Mouse (Mus musculus): ENCODE results near the gene Car6.
A peak's percentile ranks its signal among the peaks of the same experiment; 100 is the strongest.

Gene Car6

GRCm38 (mm10) chr4:150229747-150230390 is 28.7 kb upstream of the Car6 start:
- DNase-seq (ENCODE audit: low spot score in 2 of 2) = no peak

DNA sequence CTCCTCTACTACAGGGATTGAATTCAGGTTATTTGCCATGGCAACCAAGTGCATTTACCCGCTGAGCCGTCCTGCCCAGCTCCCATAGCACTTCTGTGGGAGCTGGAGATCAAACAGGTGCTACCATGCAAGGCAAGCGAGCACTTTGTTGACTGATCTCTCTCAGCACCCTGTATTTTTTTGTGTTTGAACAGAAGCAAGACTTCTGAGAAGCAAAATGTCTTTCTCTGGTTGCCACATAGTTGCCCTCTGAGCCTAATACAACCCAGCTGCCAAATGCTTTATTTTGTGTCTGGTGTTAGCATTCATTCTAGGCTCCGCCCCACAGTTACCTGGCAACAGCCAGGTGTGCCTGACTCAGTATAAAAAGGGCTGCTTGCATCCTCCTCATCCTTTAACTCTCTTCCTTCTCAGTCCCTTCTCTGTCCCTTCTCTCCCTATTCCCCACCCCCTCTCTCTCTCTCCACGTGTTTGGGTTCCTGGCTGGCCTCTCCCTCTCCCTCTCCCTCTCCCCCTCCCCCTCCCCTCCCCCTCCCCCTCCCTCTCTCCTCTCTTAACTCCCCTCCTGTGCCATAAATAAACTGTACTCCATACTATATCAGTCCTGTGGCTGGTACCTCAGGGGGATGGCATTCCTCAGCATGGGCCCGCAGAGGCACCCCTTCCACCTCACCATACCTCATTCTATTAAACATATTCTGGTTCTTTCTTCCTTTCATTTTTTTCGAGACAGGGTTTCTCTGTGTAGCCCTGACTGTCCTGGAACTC is 27.6 kb upstream of the Car6 start:
- no peak for DNase-seq (ENCODE audit: low spot score in 2 of 2)

DNA sequence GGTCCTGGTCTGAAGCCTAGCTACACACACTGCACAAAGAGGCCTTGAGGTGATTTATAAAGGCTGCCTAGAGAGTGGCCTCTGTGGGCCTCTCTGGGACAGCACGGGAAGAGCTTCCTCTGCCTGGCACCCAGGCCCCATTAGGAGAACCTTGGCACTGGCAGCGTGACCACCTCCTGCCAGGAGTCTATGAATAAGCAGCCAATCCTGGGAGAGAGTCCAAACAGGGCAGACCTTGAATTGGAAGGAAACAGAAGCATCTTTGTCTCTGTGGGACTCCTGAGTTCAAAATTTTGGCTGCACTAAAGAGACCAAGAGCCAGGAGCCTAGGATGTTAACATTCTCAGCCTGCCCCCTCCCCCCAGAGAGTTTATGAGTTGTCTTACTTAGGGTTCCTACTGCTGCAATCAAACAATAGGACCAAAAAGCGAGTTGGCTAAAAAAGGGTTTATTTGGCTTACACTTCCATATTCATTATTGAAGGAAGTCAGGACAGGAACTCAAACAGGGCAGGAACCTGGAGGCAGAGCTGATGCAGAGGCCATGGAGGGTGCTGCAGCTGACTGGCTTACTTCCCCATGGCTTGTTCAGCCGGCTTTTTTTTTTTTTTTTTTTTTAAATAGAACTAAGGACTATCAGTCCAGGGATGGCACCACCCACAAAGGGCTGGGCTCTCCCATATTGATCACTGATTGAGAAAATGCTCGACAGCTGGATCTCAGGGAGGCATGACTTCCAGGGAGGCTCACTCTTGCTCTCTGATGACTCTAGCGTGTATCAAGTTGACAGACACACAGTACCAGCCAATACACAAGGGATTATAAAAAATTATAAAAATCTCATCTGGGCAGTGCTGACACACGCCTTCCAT is 25.9 kb upstream of the Car6 start:
- peak; percentile 89 to 91 for DNase-seq (ENCODE audit: low spot score in 2 of 2)

DNA sequence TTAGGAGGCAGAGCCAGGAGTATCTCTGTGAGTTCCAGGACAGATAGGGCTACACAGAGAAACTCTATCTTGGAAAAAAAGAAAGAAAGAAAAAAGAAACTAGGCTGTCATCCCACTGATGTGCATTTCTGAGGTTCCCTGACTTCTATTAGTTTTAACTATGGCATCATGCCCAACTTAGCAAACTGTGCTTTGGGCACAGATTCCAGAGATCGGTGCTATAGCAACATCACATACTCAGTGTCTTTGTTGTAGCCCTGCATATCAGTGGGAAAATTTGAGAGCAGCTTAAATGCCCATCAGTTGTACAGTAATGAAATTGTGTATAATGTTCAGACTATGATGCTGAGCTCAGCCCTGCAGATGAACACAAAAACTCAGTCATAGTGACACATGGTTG is 24.6 kb upstream of the Car6 start:
- no peak for DNase-seq (ENCODE audit: low spot score in 2 of 2)

- DNase-seq (ENCODE audit: low spot score in 2 of 2) = no peak
Observed at GRCm38 (mm10) chr4:150223830-150224229, 22.7 kb upstream of the Car6 start.

DNA sequence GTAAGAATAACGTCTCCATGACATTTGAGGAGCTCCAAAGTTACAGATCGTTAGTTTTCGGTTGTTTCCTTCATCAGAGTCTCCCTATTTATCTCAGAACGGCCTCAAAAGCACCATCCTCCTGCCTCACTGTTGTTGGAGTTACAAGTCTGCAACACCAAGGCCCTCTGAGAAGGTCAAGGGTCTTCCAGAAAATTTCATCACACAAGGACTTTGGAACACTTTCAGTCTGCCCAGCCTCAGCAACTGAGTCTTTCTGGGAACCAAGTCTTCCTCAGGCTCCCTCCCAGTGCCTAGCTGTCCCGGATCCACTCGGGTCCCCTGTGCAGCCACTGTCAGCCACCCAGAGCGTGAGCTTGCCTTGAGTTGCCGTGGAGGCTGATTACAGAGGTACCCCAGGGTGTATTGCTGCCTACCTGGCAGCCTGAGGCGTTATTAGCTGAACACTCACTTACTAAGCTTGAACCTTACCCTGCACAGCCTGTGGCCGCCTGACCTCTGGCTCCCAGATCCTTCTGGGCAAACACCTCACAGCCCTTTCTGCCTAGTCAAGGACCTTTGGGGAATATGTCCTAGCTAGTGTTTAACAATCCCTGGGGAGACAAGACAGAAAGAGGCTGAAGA is 20.0 kb upstream of the Car6 start:
- no peak for DNase-seq (ENCODE audit: low spot score in 2 of 2)

DNA sequence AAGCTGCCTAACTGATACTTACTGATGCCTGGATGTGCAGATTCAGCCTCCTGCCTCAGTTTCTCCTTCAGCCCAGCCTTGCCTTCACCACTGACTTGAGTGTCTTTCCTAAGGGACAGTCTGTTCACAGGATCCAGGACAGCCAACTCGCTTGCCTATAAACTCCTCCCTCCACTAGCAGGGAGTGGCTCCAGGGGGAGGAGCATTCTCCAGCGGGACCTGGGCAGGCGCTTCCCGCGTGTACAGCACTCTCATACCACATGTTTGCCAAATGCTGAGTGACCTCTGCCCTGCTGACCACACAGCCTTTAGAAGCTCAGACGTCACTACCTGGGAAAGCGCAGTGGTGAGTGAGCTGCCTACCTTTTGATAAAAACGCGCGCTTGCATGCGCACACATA is 19.5 kb upstream of the Car6 start:
- DNase-seq (ENCODE audit: low spot score in 2 of 2) = no peak

DNA sequence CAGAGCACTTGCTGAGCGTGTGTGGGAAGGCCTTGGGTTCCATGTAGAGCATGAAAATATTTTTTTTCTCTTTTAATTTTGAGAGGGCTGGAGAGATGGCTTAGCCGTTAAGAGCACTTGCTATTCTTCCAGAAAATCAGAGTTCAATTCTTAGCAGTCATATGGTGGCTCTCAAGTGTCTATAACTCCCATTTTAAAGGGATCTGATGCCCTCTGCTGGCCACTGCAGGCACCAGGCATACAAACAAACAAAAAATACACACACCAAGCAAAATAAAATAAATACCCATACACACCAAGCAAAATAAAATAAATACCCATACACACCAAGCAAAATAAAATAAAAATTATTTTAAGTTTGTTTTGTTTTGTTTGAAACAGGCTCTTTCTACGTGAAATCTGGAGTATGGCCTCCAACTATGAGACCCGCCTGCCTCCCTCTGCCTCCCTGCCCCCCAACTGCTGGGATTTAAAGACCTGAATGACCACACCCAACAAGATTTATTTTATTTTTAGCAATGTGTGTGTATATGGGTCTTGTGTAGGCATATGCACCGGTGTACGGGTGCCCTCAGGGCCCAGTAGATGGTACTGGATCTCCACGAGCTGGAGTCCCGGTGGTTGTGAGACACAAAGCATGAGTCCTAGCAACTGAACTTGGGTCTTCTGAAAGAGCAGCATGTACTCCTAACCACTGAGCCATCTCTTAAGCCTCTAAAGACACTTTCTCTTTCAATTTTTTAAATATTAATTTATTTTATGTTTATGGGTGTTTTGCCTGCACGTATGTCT is 18.6 kb upstream of the Car6 start:
- DNase-seq (ENCODE audit: low spot score in 2 of 2) = peak in 1 of 2 experiments; percentile 76

- DNase-seq (ENCODE audit: low spot score in 2 of 2) = no peak
Observed at GRCm38 (mm10) chr4:150217935-150218334, 16.8 kb upstream of the Car6 start.

GRCm38 (mm10) chr4:150217042-150217554 is 16.0 kb upstream of the Car6 start:
- no peak for DNase-seq (ENCODE audit: low spot score in 2 of 2)

DNA sequence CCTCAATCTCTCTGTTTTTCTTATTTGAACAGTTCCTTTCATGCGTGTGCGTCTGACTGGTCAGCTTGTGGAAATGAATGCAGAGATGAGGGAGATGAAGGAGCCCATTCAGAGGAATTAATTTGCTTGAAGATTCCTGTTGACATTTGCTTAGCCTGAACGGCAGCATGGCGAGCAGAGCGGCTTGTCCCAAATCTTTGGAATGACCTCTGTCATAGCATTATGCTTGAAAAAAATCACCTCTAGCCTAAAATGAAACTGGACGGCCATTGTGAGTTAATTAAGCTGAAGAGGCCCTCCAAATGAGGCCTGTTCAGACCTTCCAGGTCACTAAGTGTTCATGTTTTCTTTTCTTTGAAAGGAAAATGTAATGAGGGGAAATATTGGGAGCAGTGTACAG is 15.3 kb upstream of the Car6 start:
- no peak for DNase-seq (ENCODE audit: low spot score in 2 of 2)

- no peak for DNase-seq (ENCODE audit: low spot score in 2 of 2)
Observed at GRCm38 (mm10) chr4:150213910-150214309, 12.8 kb upstream of the Car6 start.

DNA sequence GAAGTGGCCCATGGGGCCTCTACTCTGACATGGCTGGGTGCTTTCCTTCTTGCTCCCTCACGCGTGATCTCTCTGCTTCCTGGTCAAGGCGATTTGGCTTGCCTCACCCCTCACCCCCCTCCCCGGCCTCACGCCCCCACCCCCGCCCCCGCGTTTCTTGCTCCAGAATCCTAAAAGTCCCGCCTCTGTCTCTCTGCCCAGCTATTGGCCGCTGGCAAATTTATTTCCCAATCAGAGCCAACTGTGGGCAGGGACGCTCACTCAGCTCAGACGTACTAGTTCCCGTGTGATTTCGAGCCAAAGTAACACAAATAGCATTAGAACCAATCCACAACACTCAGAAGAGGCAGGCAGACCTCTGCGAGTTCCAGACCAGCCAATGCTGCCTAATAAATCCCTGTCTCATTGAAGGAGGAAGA is 11.4 kb upstream of the Car6 start:
- DNase-seq (ENCODE audit: low spot score in 2 of 2) = peak; percentile 55 to 57

DNA sequence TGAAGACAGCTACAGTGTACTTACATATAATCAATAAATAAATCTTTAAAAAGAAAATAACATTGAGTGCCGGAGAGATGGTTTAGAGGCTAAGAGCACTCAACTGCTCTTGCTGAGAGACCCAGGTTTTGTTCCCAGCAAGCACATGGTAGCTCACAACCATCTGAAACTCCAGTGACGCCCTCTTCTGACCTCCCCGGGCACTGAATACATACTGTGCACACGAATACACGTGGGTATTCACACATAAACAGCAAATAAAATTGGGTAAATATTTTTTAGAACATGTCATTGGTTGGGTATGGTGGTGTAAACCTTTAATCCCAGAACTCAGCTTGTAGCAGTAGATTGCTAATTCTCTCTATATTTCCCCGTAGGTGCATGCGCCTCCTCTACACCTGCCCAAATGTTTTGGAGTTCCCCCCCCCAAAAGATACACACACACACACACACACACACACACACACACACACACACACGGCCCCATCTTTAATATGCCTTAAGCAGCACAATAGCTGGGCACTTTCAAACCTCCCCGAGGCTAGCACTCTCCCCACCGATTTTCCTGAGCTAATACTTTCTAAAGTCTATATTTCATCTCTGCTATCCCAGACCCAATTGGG is 10.9 kb upstream of the Car6 start:
- no peak for DNase-seq (ENCODE audit: low spot score in 2 of 2)

DNA sequence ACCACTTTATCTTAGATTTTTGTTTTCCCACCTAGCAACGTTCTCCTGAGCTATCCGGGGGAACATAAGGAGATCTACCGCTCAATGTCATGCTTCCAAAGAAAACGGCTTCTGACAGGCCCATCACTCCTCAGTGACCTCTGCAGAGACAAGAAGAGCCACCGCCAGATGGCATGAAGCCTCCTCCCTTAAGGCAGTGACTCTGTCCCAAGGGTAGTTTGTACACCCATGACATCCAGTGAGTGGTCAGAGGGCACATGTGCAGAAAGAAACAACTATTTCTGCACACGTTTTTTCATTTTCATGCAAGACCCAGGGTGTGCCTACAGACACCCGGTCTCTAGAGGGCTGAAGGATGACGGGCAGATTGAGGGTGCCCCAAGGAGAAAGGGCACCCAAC is 9.2 kb upstream of the Car6 start:
- no peak for DNase-seq (ENCODE audit: low spot score in 2 of 2)

- no peak for DNase-seq (ENCODE audit: low spot score in 2 of 2)
Observed at GRCm38 (mm10) chr4:150209751-150210150, 8.6 kb upstream of the Car6 start.

GRCm38 (mm10) chr4:150204877-150205276 is 3.7 kb upstream of the Car6 start:
- DNase-seq (ENCODE audit: low spot score in 2 of 2) = no peak

- DNase-seq (ENCODE audit: low spot score in 2 of 2) = no peak
Observed at GRCm38 (mm10) chr4:150202702-150203101, 1.6 kb upstream of the Car6 start.

- DNase-seq (ENCODE audit: low spot score in 2 of 2) = no peak
Observed at GRCm38 (mm10) chr4:150198268-150198667, 2.9 kb downstream of the Car6 start.

GRCm38 (mm10) chr4:150193915-150194314 is 7.2 kb downstream of the Car6 start:
- peak in 1 of 2 experiments; percentile 50 for DNase-seq (ENCODE audit: low spot score in 2 of 2)

DNA sequence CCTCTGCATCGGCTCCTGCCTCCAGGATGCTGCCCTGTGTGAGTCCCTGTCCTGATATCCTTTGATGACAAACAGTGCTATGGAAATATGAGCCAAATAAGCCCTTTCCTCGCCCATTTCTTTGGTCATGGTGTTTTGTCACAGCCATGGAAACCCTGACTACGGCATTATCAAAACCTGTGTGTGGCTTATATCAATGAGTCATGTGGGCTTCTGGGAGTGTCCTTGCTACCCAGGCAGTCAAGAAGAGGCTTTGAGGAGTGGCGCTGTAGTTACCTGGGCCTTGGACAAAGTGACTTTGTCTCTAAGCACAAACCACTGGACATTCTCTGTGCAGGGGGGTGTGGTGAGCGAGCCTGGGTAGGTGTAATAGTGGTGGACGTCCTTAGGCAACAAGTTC is 8.9 kb downstream of the Car6 start:
- DNase-seq (ENCODE audit: low spot score in 2 of 2) = no peak

Data from right cerebral cortex, postnatal 10 days (tissue).